Mouse (Mus musculus) lung, postnatal 14 days (tissue): Measurements from ENCODE around the gene Tmem256.

Experiments
- DNase-seq: peaks from one replicate; pipeline ENCODE4 v3.0.0; 2021

Gene Tmem256

GRCm38 (mm10) chr11:69837952-69838713, at the start of gene Tmem256:
Gene Tmem256, plus strand, starts transcription at chr11:69838514.
- DNase-seq = peak; percentile 94

- DNase-seq = no peak
Observed at GRCm38 (mm10) chr11:69789431-69789830, 48.9 kb upstream of the Tmem256 start.

- no peak for DNase-seq
Observed at GRCm38 (mm10) chr11:69791420-69791819, 46.9 kb upstream of the Tmem256 start.

- no peak for DNase-seq
Observed at GRCm38 (mm10) chr11:69793429-69793828, 44.9 kb upstream of the Tmem256 start.

- peak; percentile 95 for DNase-seq
Observed at GRCm38 (mm10) chr11:69795168-69795982, 42.9 kb upstream of the Tmem256 start, which contains the start of gene Chrnb1. Gene Chrnb1, minus strand, starts transcription at chr11:69795943.

GRCm38 (mm10) chr11:69795983-69796435, 42.3 kb upstream of the Tmem256 start:
- DNase-seq = no peak

- DNase-seq = no peak
Observed at GRCm38 (mm10) chr11:69797924-69798323, 40.4 kb upstream of the Tmem256 start.

- DNase-seq = no peak
Observed at GRCm38 (mm10) chr11:69799394-69800137, 38.7 kb upstream of the Tmem256 start.

- DNase-seq = no peak
Observed at GRCm38 (mm10) chr11:69800138-69800391, 38.2 kb upstream of the Tmem256 start.

GRCm38 (mm10) chr11:69800392-69801197, 37.7 kb upstream of the Tmem256 start:
- DNase-seq = peak; percentile 67

- no peak for DNase-seq
Observed at GRCm38 (mm10) chr11:69801379-69801977, 36.8 kb upstream of the Tmem256 start, which contains the start of gene Fgf11. Gene Fgf11, minus strand, starts transcription at chr11:69801857.

GRCm38 (mm10) chr11:69802648-69803105, 35.6 kb upstream of the Tmem256 start:
- peak; percentile 90 for DNase-seq

GRCm38 (mm10) chr11:69803328-69803727, 35.0 kb upstream of the Tmem256 start:
- no peak for DNase-seq

- peak; percentile 78 for DNase-seq
Observed at GRCm38 (mm10) chr11:69803786-69804651, 34.3 kb upstream of the Tmem256 start.

GRCm38 (mm10) chr11:69804652-69804940, 33.7 kb upstream of the Tmem256 start:
- peak; percentile 27 for DNase-seq

GRCm38 (mm10) chr11:69804972-69805909, 33.1 kb upstream of the Tmem256 start, which contains the start of gene Tmem102:
Gene Tmem102, minus strand, starts transcription at chr11:69805624.
- DNase-seq = peak; percentile 53

GRCm38 (mm10) chr11:69806378-69806777, 31.9 kb upstream of the Tmem256 start:
- DNase-seq = no peak

GRCm38 (mm10) chr11:69807641-69808040, 30.7 kb upstream of the Tmem256 start:
- DNase-seq = no peak

- no peak for DNase-seq
Observed at GRCm38 (mm10) chr11:69810280-69810679, 28.0 kb upstream of the Tmem256 start.

GRCm38 (mm10) chr11:69815155-69815554, 23.2 kb upstream of the Tmem256 start, which contains the start of gene Gm39566:
Gene Gm39566, minus strand, starts transcription at chr11:69815298.
- no peak for DNase-seq
